Mouse (Mus musculus): ENCODE measurements around the gene Ripor1. TPM values are rescaled to one million over a fixed set of nuclear protein-coding genes. Genes with fewer than 3 reads are reported as not detected.

Gene Ripor1
- polyA plus RNA-seq, 1 experiment = 0.23 TPM

DNA sequence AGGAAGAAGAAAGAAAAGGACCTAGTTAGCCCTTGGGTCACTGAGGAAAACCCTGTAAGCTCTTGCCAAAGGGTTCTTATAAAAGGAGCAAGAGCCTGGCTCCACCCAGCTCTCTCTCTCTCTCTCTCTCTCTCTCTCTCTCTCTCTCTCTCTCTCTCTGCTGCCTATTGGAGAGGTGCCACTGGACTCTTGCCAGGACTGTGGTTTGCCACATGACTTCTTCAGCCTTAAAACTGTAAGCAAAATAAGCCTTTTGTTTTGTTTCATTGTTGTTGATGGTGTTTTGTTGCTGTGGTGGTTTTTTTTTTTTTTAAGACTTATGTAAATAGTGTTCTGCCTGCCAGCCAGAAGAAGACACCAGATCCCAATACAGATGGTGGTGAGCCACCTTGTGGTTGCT lies 31.6 kb upstream of the Ripor1 start:
- no peaks in the 10 kb centered on the region for H3K4me1 ChIP-seq (ENCODE audit: control insufficient read depth)
- H3K36me3 ChIP-seq (ENCODE audit: control insufficient read depth) = no peaks in the 10 kb centered on the region
- H3K27me3 ChIP-seq (ENCODE audit: control insufficient read depth) = no peaks in the 10 kb centered on the region
- no peaks in the 10 kb centered on the region for H3K9me3 ChIP-seq (ENCODE audit: control insufficient read depth, low read length)
- no peak overlapping the region for H3K4me3 ChIP-seq (replicated peaks)
- TF ChIP-seq TAL1 (IDR thresholded peaks at IDR 0.05; ENCODE audit: low read length) (no peak), GATA1 (IDR thresholded peaks at IDR 0.05; ENCODE audit: low read length) (no peak)

DNA sequence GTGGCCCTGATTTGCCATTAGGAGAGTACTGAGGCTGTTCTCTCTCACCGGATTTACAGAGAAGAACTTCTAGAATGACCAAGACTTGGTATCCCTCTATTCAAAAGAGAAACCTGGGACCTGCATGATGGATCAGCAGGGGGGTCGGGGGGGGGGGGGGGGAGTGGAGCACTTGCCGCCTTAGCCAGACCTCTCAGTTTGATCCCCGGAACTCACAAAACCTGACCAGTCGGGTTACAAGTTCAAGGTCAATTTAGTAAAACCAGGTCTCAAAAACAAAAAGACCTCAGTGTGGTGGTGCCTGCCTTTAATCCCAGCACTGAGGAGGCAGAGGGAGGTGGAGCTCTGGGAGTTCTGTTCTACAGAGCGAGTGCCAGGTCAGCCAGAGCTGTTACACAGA lies 30.3 kb upstream of the Ripor1 start:
- H3K36me3 ChIP-seq (ENCODE audit: control insufficient read depth) = no peaks in the 10 kb centered on the region
- TF ChIP-seq TAL1 (IDR thresholded peaks at IDR 0.05; ENCODE audit: low read length) (no peak), GATA1 (IDR thresholded peaks at IDR 0.05; ENCODE audit: low read length) (no peak)
- H3K4me1 ChIP-seq (ENCODE audit: control insufficient read depth) = peaks cover 3% of the 10 kb centered on the region; the same call in 1 of the 2 replicates
- H3K9me3 ChIP-seq (ENCODE audit: control insufficient read depth, low read length) = no peaks in the 10 kb centered on the region
- no peaks in the 10 kb centered on the region for H3K27me3 ChIP-seq (ENCODE audit: control insufficient read depth)
- no peak overlapping the region for H3K4me3 ChIP-seq (replicated peaks)

DNA sequence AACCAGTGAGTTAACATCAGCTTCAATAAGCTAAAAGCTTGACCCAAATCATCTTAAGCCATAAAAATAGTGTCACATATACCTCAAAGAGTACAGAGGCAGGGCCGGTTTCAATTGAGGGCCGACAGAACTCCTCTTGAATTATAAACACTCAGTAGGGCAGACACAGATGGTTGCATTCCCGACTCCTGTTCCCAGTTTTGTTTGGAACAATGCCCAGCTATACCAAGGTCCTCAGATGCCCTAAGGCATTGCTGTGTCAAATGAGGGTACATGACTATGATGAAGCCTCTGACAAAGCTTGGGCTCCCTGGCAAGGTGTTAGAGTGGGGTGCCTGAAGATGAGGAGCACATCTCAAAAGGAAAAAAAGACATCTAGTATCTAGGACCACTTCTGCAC lies 29.5 kb upstream of the Ripor1 start:
- H3K36me3 ChIP-seq (ENCODE audit: control insufficient read depth) = no peaks in the 10 kb centered on the region
- peaks cover 3% of the 10 kb centered on the region; the same call in 1 of the 2 replicates for H3K4me1 ChIP-seq (ENCODE audit: control insufficient read depth)
- H3K27me3 ChIP-seq (ENCODE audit: control insufficient read depth) = no peaks in the 10 kb centered on the region
- no peaks in the 10 kb centered on the region for H3K9me3 ChIP-seq (ENCODE audit: control insufficient read depth, low read length)
- TF ChIP-seq GATA1 (IDR thresholded peaks at IDR 0.05; ENCODE audit: low read length) (no peak), TAL1 (IDR thresholded peaks at IDR 0.05; ENCODE audit: low read length) (no peak)
- H3K4me3 ChIP-seq (replicated peaks) = no peak overlapping the region

DNA sequence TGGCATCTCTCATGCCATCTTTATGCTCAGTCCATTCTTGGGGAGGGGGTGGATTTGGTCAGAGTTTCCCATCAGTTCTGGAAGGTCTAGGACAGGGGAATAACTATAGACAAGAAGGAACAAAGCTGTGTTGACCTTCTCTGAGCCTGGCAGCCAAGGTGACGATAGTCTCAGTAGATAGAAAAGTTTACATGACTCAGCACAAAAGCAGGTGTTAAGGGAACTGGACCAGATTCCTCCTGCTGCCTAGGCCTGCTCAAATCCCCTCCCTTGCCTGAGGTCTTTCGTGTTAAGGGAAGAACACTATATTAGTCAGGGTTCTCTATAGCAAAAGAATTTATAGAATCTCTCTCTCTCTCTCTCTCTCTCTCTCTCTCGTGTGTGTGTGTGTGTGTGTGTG lies 25.3 kb upstream of the Ripor1 start:
- Histone ChIP-seq H3K36me3 (ENCODE audit: control insufficient read depth) (no peaks in the 10 kb centered on the region), H3K9me3 (ENCODE audit: control insufficient read depth, low read length) (no peaks in the 10 kb centered on the region), H3K4me3 (replicated peaks) (no peak overlapping the region), H3K27me3 (ENCODE audit: control insufficient read depth) (no peaks in the 10 kb centered on the region), H3K4me1 (ENCODE audit: control insufficient read depth) (peaks cover 3% of the 10 kb centered on the region; the same call in 1 of the 2 replicates)
- TF ChIP-seq GATA1 (IDR thresholded peaks at IDR 0.05; ENCODE audit: low read length) (no peak), TAL1 (IDR thresholded peaks at IDR 0.05; ENCODE audit: low read length) (no peak)

DNA sequence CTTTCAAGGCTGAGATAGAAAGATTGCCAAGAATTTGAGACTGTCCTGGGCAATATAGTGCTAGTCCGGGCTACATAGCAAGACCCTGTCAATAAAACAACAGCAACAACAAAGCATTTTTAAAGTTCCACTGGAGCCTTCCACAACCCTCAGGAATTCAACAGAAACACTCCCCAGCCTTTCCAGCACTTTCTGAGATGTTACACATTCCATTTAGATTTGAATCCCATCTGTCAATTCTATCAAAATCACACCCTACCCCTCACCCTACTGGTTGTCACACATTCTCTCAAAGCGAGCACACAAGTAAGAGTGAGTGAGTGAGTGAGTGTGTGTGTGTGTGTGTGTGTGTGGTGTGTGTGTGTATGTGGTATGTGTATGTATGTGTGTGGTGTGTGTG lies 12.6 kb upstream of the Ripor1 start:
- Histone ChIP-seq H3K36me3 (ENCODE audit: control insufficient read depth) (no peaks in the 10 kb centered on the region), H3K9me3 (ENCODE audit: control insufficient read depth, low read length) (peaks cover 5% of the 10 kb centered on the region; the same call in 1 of the 2 replicates), H3K4me1 (ENCODE audit: control insufficient read depth) (peaks cover 13% of the 10 kb centered on the region), H3K4me3 (replicated peaks) (no peak overlapping the region), H3K27me3 (ENCODE audit: control insufficient read depth) (peaks cover 36% of the 10 kb centered on the region)
- TF ChIP-seq TAL1 (IDR thresholded peaks at IDR 0.05; ENCODE audit: low read length) (no peak), GATA1 (IDR thresholded peaks at IDR 0.05; ENCODE audit: low read length) (no peak)

DNA sequence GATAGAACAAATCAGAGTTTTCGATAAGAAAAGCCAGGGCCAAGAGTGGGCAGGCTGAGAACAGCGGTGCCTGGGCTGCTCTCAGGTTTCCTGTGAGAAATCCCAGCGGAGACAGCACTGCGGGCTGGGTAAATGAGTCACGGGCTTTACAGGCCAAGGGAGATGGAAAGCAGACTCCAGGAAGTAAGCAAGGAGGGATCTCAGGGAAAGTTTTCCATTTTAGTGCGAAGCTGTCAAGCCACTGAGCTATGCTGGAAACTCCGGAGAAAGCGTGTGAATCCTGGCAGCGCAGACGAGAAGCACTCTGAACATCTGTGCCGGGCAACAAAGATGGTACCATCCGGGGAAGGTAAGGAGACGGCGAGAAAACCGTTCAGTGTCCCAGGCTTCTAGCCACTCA lies 11.2 kb upstream of the Ripor1 start:
- Histone ChIP-seq H3K9me3 (ENCODE audit: control insufficient read depth, low read length) (peaks cover 5% of the 10 kb centered on the region; the same call in 1 of the 2 replicates), H3K4me1 (ENCODE audit: control insufficient read depth) (peaks cover 13% of the 10 kb centered on the region), H3K27me3 (ENCODE audit: control insufficient read depth) (peaks cover 31% of the 10 kb centered on the region), H3K36me3 (ENCODE audit: control insufficient read depth) (no peaks in the 10 kb centered on the region), H3K4me3 (replicated peaks) (no peak overlapping the region)
- TF ChIP-seq GATA1 (IDR thresholded peaks at IDR 0.05; ENCODE audit: low read length) (no peak), TAL1 (IDR thresholded peaks at IDR 0.05; ENCODE audit: low read length) (no peak)

DNA sequence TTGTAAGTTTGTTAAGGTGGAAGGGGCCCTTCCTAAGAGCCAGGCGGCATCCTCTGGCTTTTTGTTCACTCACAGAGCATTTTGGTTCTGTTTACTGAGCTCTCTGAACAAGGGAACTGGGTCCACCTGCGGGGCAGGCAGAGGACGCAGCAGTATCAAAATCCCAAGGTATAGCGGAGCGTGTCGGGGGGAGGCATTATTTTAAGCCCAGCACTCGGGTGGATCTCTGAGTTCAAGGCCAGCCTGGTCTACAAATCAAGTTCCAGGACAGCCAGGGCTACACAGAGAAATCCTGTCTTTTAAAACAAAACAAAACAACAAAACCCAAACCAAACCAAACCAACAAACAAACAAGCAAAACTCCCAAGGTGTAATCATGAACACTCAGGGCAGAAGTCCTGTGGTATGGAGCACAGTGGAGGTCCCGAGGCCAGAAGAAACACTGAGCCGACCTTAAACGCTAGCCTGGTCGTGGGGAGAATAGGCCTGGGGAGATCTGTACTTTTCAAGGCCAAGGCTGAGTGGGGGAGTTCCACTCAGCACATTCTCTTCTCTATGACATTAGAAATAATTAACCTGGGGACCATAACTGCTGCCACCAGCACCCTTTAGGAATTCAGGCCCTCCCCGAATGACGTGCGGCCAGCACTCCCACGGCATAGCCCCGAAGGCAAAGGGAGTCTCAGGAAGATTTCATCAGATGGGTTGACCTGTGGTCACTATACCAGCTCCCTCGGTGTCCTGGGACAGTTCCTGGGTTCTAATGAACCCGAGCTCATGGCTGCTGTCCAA lies 10.4 kb upstream of the Ripor1 start:
- Histone ChIP-seq H3K4me1 (ENCODE audit: control insufficient read depth) (peaks cover 13% of the 10 kb centered on the region), H3K9me3 (ENCODE audit: control insufficient read depth, low read length) (peaks cover 5% of the 10 kb centered on the region; the same call in 1 of the 2 replicates), H3K27me3 (ENCODE audit: control insufficient read depth) (peaks cover 31% of the 10 kb centered on the region), H3K36me3 (ENCODE audit: control insufficient read depth) (no peaks in the 10 kb centered on the region), H3K4me3 (replicated peaks) (no peak overlapping the region)
- no peak for TF ChIP-seq GATA1 (IDR thresholded peaks at IDR 0.05; ENCODE audit: low read length)
- TF ChIP-seq TAL1 (IDR thresholded peaks at IDR 0.05; ENCODE audit: low read length) = no peak

DNA sequence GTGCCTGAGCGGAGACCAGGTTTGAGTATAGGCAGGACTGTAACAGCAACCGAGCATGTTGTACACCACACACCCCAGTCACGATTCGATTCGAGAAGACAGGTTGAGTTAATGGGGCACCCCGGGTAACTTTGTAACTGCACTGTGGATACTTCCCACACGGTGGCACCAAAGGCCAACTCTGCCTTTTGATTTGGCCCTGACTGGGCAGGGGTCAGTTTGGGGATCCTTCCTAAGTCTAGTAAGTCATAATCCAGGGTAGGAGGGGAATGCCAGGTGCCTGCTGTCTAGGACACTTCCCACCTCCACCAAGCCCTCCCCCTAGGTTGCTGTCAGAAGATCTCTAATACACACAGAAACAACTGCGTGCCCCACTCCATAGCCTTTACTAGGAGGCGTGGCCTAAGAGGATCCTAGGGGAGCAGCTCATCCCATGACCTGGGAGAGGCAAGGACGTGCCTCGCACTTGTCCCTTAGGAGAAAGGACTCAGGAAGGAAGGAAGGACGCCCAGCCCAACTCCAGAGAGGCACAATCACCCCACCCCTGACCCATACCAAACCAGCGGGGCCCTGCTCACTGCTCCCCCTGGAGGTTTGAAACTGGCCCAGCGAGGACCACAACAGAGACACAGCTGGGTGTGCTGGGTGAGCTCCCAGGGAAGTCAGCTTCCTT lies 8.6 kb upstream of the Ripor1 start:
- Histone ChIP-seq H3K4me3 (replicated peaks) (peak overlapping the region; percentile 47), H3K27me3 (ENCODE audit: control insufficient read depth) (peaks cover 28% of the 10 kb centered on the region), H3K36me3 (ENCODE audit: control insufficient read depth) (no peaks in the 10 kb centered on the region), H3K4me1 (ENCODE audit: control insufficient read depth) (peaks cover 13% of the 10 kb centered on the region), H3K9me3 (ENCODE audit: control insufficient read depth, low read length) (peaks cover 5% of the 10 kb centered on the region; the same call in 1 of the 2 replicates)
- TF ChIP-seq GATA1 (IDR thresholded peaks at IDR 0.05; ENCODE audit: low read length) (no peak), TAL1 (IDR thresholded peaks at IDR 0.05; ENCODE audit: low read length) (no peak)

DNA sequence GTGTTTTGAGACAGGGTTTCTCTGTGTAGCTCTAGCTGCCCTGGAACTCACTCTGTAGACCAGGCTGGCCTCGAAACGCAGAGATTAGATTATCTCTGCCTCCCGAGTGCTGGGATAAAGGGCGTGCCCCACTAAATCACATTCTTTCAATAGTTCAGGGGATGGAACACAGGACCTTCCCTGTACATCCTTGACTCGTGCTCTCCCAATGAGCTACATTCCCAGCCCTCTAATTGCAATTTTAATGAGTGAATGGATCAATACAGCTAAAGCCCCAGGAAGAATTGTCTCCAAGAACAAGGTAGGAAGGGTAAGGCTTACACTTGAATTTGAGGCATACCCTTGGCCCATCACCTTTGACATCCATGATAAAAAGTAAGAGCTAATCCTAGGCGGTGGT lies 6.3 kb upstream of the Ripor1 start:
- H3K4me1 ChIP-seq (ENCODE audit: control insufficient read depth) = peaks cover 16% of the 10 kb centered on the region
- no peaks in the 10 kb centered on the region for H3K9me3 ChIP-seq (ENCODE audit: control insufficient read depth, low read length)
- TF ChIP-seq GATA1 (IDR thresholded peaks at IDR 0.05; ENCODE audit: low read length) (no peak), TAL1 (IDR thresholded peaks at IDR 0.05; ENCODE audit: low read length) (no peak)
- H3K36me3 ChIP-seq (ENCODE audit: control insufficient read depth) = no peaks in the 10 kb centered on the region
- peaks cover 19% of the 10 kb centered on the region for H3K27me3 ChIP-seq (ENCODE audit: control insufficient read depth)
- H3K4me3 ChIP-seq (replicated peaks) = no peak overlapping the region
